Mouse (Mus musculus) hindbrain, embryonic 13.5 days (tissue): Measurements from ENCODE around the gene Gm21988. TPM values are rescaled to one million over a fixed set of nuclear protein-coding genes. Genes with fewer than 3 reads are reported as not detected.

Source experiments
- ATAC-seq: fragments of 200-750 bp; cut with Nextera tagmentation; 2 replicates; pipeline ENCODE4 v1.8.0; 2017; ENCODE audit warnings: moderate TSS enrichment; ENCODE audit not compliant: low FRiP score
- H3K27ac ChIP-seq: fragments of 300-500 bp; sonication (generic); 2 replicates; pipeline ENCODE4 v1.5.1; 2015; ENCODE audit warnings: inconsistent platforms, mild to moderate bottlenecking, moderate library complexity
- H3K27me3 ChIP-seq: fragments of 300-500 bp; sonication (generic); 2 replicates; pipeline ENCODE4 v1.6.1; 2015; ENCODE audit warnings: mild to moderate bottlenecking, inconsistent platforms
- H3K36me3 ChIP-seq: fragments of 300-500 bp; sonication (generic); 2 replicates; pipeline ENCODE4 v1.6.1; 2015; ENCODE audit warnings: mild to moderate bottlenecking, inconsistent platforms
- H3K4me1 ChIP-seq: fragments of 300-500 bp; sonication (generic); replicated peaks from 2 replicates; pipeline ENCODE4 v1.6.1; 2015; ENCODE audit warnings: inconsistent platforms
- H3K4me2 ChIP-seq: fragments of 300-500 bp; sonication (generic); 2 replicates; pipeline ENCODE4 v1.6.1; 2015; ENCODE audit warnings: inconsistent platforms, mild to moderate bottlenecking, moderate library complexity
- H3K4me3 ChIP-seq: fragments of 300-500 bp; sonication (generic); 2 replicates; pipeline ENCODE4 v1.5.1; 2015; ENCODE audit warnings: mild to moderate bottlenecking, inconsistent platforms
- H3K9ac ChIP-seq: fragments of 300-500 bp; sonication (generic); 2 replicates; pipeline ENCODE4 v1.6.1; 2015; ENCODE audit warnings: mild to moderate bottlenecking, inconsistent platforms
- H3K9me3 ChIP-seq: fragments of 300-500 bp; sonication (generic); 2 replicates; pipeline ENCODE4 v1.6.1; 2016; ENCODE audit warnings: inconsistent platforms
- WGBS: fragments of 180-500 bp; shearing (Covaris S2); methylation state at CpG from one replicate; pipeline ENCODE4 v1.1.7; 2015; 5-methylcytosine and 5-hydroxymethylcytosine counted together
- polyA plus RNA-seq: library from polyadenylated mRNA; unstranded; fragments of >200 nt; fragmentation: Nextera tagmentation; extraction: Ambion mirVana; gene quantifications from 2 replicates; pipeline ENCODE4 v1.2.1, GENCODE M21; 2015

Gene Gm21988
- polyA plus RNA-seq, 1 experiment from 2014 or later, result 12.4 TPM

- no peaks in the 10 kb centered on the region for H3K9me3 ChIP-seq
- H3K4me2 ChIP-seq, result peak within 1 kb of the TSS; percentile 43
- H3K4me3 ChIP-seq, result peak within 1 kb of the TSS; percentile 23
- ATAC-seq, result no peak
- H3K4me1 ChIP-seq, result peaks cover 4% of the 10 kb centered on the region
- H3K27ac ChIP-seq, result no peak within 1 kb of the TSS
- WGBS, result 2% methylated on average over 25 of the region's 25 CpGs
- peak within 1 kb of the TSS; percentile 39 for H3K9ac ChIP-seq
- H3K27me3 ChIP-seq, result peaks cover 71% of the 10 kb centered on the region
- no peaks in the 10 kb centered on the region for H3K36me3 ChIP-seq
Measured at GRCm38 (mm10) chr11:70254931-70255531, 15.4 kb upstream of the Gm21988 start, which contains the start of gene Alox12. Alox12 (minus strand) TSS chr11:70255353.

GRCm38 (mm10) chr11:70254337-70254736 lies 14.7 kb upstream of the Gm21988 start:
- Histone ChIP-seq H3K9ac (no peak overlapping the region), H3K4me3 (peak overlapping the region; percentile 23), H3K27ac (no peak overlapping the region), H3K27me3 (peaks cover 77% of the 10 kb centered on the region), H3K4me1 (peaks cover 4% of the 10 kb centered on the region), H3K4me2 (peak overlapping the region; percentile 43), H3K36me3 (no peaks in the 10 kb centered on the region), H3K9me3 (no peaks in the 10 kb centered on the region)
- 4% methylated on average over 18 of the region's 18 CpGs for WGBS
- ATAC-seq, result no peak

DNA sequence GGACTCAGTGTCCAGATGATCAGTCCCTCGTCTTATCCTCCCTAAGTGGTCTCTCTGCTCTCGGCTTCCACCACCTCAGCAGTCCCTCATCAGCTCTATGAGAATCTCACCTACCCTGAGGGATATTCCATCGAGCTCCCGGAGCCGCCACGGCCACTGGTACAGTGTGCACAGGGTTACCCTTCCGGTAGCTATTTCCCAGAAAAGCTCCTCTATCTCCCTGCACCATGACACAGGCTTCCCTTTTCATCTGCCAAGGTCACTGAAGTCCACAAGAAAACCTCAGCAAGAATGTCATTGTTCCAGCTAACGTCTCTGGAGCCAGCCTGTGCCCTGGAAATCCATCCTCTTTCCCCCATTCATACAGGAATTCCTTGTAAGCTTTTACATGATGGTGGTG lies 12.2 kb upstream of the Gm21988 start:
- H3K36me3 ChIP-seq, result no peaks in the 10 kb centered on the region
- ATAC-seq, result no peak
- no peak overlapping the region for H3K27ac ChIP-seq
- H3K4me1 ChIP-seq, result peaks cover 4% of the 10 kb centered on the region
- H3K9ac ChIP-seq, result no peak overlapping the region
- H3K4me2 ChIP-seq, result no peak overlapping the region
- peaks cover 69% of the 10 kb centered on the region for H3K27me3 ChIP-seq
- H3K9me3 ChIP-seq, result no peaks in the 10 kb centered on the region
- WGBS, result 84% methylated on average over 8 of the region's 8 CpGs
- H3K4me3 ChIP-seq, result no peak overlapping the region

DNA sequence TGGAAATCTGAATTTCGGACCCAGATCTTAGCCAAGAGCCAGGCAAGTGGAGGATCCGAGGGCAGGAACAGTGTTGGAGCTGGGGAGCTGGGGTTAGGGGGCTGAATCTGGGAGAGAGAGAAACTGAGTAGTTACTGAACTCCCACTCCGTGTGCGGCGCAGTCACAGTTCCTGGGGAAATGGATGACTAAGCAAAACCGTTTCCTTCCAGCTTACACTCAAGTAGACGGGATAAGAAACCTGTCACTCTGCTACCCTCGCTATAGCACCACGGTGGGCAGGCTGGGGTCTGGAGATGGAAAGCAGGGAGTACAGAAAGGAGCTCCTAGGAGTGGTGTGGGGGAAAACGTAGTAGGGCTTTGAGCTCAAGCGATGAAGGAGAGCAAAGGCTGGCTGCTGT lies 10.5 kb upstream of the Gm21988 start:
- Histone ChIP-seq H3K27me3 (peaks cover 67% of the 10 kb centered on the region), H3K9ac (no peak overlapping the region), H3K4me3 (no peak overlapping the region), H3K36me3 (no peaks in the 10 kb centered on the region), H3K9me3 (no peaks in the 10 kb centered on the region), H3K27ac (no peak overlapping the region), H3K4me2 (no peak overlapping the region), H3K4me1 (peaks cover 4% of the 10 kb centered on the region)
- ATAC-seq, result no peak
- 78% methylated on average over 11 of the region's 11 CpGs for WGBS

DNA sequence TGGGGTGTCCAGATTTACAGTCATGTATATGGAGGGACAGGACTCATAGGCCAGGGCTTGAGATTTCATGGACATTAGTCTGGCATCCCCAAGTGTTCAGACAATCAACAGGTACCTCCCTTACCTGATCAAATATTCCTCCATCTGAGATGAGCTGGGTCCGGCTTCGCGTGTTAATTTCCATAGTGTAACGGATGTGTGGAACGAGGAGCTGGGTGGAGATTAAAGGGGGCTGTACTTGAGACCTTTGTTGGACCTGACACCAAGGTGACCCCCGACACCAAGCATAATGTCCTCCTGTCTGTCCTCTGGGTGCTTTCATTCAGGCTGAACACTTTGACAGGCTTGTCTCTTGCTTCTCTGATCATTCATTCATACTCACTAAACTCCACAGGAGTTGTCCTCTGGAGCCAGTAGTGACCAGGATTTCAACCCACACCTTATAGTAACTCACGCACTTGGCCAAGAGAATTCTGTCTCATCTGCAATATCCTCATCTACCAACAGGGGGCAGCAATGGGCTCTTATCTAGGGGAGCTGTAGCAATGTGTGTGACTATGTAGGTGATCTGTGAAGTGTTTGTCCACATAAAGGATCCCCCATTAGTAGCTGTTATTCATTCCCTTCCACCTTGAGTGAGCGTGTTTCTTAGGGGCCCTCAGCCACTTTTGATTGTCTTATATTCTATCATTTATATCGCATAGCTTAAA lies 7.7 kb upstream of the Gm21988 start:
- Histone ChIP-seq H3K9me3 (no peaks in the 10 kb centered on the region), H3K9ac (no peak overlapping the region), H3K27me3 (peaks cover 54% of the 10 kb centered on the region), H3K4me1 (no peaks in the 10 kb centered on the region), H3K4me3 (no peak overlapping the region), H3K36me3 (no peaks in the 10 kb centered on the region), H3K4me2 (no peak overlapping the region), H3K27ac (no peak overlapping the region)
- ATAC-seq, result no peak
- 44% methylated on average over 9 of the region's 9 CpGs for WGBS

GRCm38 (mm10) chr11:70242591-70242990 lies 3.0 kb upstream of the Gm21988 start:
- ATAC-seq, result no peak
- no peak overlapping the region for H3K27ac ChIP-seq
- peaks cover 21% of the 10 kb centered on the region for H3K4me1 ChIP-seq
- H3K27me3 ChIP-seq, result peaks cover 25% of the 10 kb centered on the region
- H3K4me2 ChIP-seq, result no peak overlapping the region
- H3K36me3 ChIP-seq, result no peaks in the 10 kb centered on the region
- H3K9ac ChIP-seq, result no peak overlapping the region
- H3K4me3 ChIP-seq, result no peak overlapping the region
- H3K9me3 ChIP-seq, result no peaks in the 10 kb centered on the region
- 72% methylated on average over 11 of the region's 11 CpGs for WGBS

GRCm38 (mm10) chr11:70238591-70239440 lies 814 bp downstream of the Gm21988 start:
- WGBS, result 12% methylated on average over 23 of the region's 23 CpGs
- Histone ChIP-seq H3K27ac (peak overlapping the region; percentile 95), H3K36me3 (peaks cover 21% of the 10 kb centered on the region), H3K9me3 (no peaks in the 10 kb centered on the region), H3K4me1 (peaks cover 40% of the 10 kb centered on the region), H3K4me2 (peak overlapping the region; percentile 94), H3K9ac (peak overlapping the region; percentile 95), H3K4me3 (peak overlapping the region; percentile 93), H3K27me3 (peaks cover 4% of the 10 kb centered on the region; the same call in 1 of the 2 replicates)
- ATAC-seq, result no peak

DNA sequence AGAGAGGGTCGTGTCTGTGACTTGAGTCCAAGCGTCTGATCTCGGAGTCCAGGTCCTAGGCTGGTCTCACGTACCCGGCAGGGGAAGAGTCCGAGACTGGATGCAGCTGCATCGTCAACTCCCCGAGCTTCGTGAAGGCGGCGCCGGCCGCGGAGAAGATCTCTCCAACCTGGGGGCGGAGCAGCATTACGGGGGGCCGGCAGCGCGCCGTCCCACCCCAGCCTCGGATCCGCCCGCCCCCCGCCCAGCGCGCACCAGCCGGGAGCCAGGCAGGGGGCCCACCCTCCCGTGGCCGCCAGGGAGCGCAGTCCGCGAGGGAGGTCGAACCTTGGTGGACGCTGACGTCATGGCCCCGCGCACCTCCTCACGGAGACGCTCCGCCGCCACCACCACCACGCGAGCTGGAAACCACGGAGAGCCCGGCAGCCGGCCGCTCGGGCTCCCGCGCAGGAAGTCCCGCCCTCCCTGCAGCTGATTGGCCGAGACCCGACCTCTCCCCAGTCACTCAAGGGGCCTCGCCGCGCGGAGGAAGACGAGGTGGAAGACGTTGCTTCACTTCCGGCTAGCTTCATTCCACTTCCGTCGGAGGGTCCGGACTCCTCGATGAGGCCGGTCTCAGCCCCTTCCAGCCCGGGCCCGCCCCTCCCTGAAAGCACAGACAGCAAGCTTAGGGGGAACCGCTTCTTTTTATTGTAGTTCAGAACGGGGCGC lies 2.0 kb downstream of the Gm21988 start, which contains the start of gene 0610010K14Rik:
TSS of gene 0610010K14Rik (minus strand) at position 458 of the 711 bp plus-strand sequence.
- ATAC-seq, result peak; percentile 93
- WGBS, result under 1% methylated on average over 66 of the region's 70 CpGs
- Histone ChIP-seq H3K9ac (peak within 1 kb of the TSS; percentile 95), H3K4me1 (peaks cover 47% of the 10 kb centered on the region), H3K36me3 (peaks cover 21% of the 10 kb centered on the region), H3K27me3 (0 out of 2 replicates have a peak, but pooled peaks cover 1% of the 10 kb centered on the region), H3K9me3 (no peaks in the 10 kb centered on the region), H3K27ac (peak within 1 kb of the TSS; percentile 95), H3K4me2 (peak within 1 kb of the TSS; percentile 94), H3K4me3 (peak within 1 kb of the TSS; percentile 93)

- peaks cover 2% of the 10 kb centered on the region; the same call in 1 of the 2 replicates for H3K27me3 ChIP-seq
- peak overlapping the region; percentile 95 for H3K9ac ChIP-seq
- H3K36me3 ChIP-seq, result peaks cover 21% of the 10 kb centered on the region
- peak overlapping the region; percentile 94 for H3K4me2 ChIP-seq
- peaks cover 53% of the 10 kb centered on the region for H3K4me1 ChIP-seq
- WGBS, result 35% methylated on average over 7 of the region's 7 CpGs
- H3K27ac ChIP-seq, result peak overlapping the region; percentile 95
- no peaks in the 10 kb centered on the region for H3K9me3 ChIP-seq
- ATAC-seq, result no peak
- H3K4me3 ChIP-seq, result peak overlapping the region; percentile 93
Measured at GRCm38 (mm10) chr11:70236717-70237116, 2.9 kb downstream of the Gm21988 start.

DNA sequence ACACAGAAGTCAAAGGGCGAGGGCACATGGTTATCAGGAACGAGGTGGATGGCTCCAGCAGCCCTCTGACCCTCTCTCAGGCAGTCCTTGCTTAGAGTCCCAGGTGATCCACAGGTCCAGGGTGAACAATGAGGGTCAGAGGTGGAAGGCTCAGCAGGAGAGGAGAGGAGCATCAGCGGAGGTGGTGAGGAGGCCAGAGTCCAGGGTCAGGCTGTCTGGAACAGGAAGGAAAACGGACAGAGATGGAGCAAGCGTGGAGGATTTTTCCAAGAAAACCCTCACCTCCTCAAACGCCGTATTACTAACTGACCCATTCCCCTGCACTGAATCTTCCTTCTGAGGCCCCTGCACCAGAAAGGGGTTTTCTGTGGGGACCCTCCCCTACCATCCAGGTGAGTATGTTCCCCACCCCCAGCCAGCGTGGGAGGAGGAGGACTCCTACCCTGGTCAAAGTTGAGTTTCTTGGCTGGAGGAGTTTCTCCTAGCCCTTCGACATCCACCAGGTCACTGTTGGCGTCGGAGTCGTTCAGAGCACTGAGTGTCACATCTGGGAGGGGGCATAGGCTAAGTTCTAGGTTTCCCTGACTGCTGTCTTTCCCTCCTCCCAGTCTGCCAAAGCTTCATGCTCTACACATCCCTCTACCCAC lies 4.3 kb downstream of the Gm21988 start:
- no peak overlapping the region; the same call in 1 of the 2 replicates for H3K9ac ChIP-seq
- H3K36me3 ChIP-seq, result peaks cover 21% of the 10 kb centered on the region
- peaks cover 49% of the 10 kb centered on the region for H3K4me1 ChIP-seq
- no peak overlapping the region for H3K4me2 ChIP-seq
- H3K9me3 ChIP-seq, result no peaks in the 10 kb centered on the region
- peaks cover 15% of the 10 kb centered on the region for H3K27me3 ChIP-seq
- 91% methylated on average over 12 of the region's 12 CpGs for WGBS
- ATAC-seq, result no peak
- no peak overlapping the region for H3K27ac ChIP-seq
- H3K4me3 ChIP-seq, result no peak overlapping the region

GRCm38 (mm10) chr11:70234497-70234896 lies 5.1 kb downstream of the Gm21988 start:
- 88% methylated on average over 8 of the region's 8 CpGs for WGBS
- Histone ChIP-seq H3K36me3 (peaks cover 21% of the 10 kb centered on the region), H3K9me3 (no peaks in the 10 kb centered on the region), H3K27me3 (peaks cover 24% of the 10 kb centered on the region), H3K4me1 (peaks cover 56% of the 10 kb centered on the region), H3K27ac (no peak overlapping the region), H3K9ac (no peak overlapping the region), H3K4me3 (no peak overlapping the region), H3K4me2 (no peak overlapping the region)
- ATAC-seq, result no peak
